Mouse (Mus musculus): ENCODE data around the gene Txndc2. TPM values are rescaled to one million over a fixed set of nuclear protein-coding genes. Genes with fewer than 3 reads are reported as not detected.
"Not testable (repeated sequence)": the region's sequence is repeated elsewhere in the genome, so short reads cannot be mapped to it uniquely, and the experiment has no call there.

Txndc2 gene
- total RNA-seq, 2 experiments from 2014 or later = not detected

DNA sequence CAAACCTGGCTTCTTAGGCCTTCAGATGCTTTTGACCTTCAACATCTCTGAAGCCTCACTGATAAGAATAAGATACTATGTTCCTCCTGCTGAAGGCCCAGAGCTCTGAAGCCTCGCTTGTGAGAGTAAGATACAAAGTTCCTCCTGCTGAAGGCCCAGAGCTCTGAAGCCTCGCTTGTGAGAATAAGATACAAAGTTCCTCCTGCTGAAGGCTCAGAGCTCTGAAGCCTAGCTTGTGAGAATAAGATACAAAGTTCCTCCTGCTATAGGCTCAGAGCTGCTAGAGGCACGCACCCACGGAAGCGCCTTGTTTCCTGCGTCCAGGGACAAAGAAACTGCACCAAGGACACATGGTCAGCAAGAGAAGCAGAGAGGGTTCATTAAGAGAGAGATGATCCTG is 14.8 kb upstream of the Txndc2 start:
- no peak for DNase-seq
- intact Hi-C loops (cut with DNase I) = no loop called here

- DNase-seq = no peak
- intact Hi-C loops (cut with DNase I) = no loop called here
Measured at GRCm38 (mm10) chr17:65656076-65656475, 14.1 kb upstream of the Txndc2 start.

DNA sequence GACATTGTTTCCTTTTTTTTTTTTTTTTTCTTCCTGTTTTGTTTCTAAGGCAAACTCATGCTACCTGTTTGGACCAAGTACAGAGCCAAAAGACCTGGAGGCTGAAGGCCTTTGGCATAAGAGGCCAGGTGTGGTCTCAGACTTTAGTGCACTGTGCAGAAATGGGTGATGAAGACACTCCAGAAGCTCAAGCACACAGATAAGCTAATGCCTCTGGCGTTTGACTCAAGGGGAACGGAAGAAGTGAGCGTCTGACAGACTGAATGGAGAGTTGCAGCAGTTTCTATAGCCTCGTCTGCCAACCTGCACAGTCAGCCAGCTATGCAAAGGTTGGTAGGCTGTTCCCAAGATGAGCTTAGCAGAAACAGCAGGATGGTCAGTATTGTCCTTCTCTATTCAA is 13.6 kb upstream of the Txndc2 start:
- DNase-seq = no peak
- intact Hi-C loops (cut with DNase I) = no loop called here

- no peak for DNase-seq
- intact Hi-C loops (cut with DNase I) = no loop called here
Measured at GRCm38 (mm10) chr17:65650598-65650997, 8.6 kb upstream of the Txndc2 start.

- DNase-seq = no peak
- intact Hi-C loops (cut with DNase I) = no loop called here
Measured at GRCm38 (mm10) chr17:65649175-65649493, 7.2 kb upstream of the Txndc2 start.

- intact Hi-C loops (cut with DNase I) = no loop called here
- DNase-seq = no peak
Measured at GRCm38 (mm10) chr17:65648371-65649174, 6.6 kb upstream of the Txndc2 start.

DNA sequence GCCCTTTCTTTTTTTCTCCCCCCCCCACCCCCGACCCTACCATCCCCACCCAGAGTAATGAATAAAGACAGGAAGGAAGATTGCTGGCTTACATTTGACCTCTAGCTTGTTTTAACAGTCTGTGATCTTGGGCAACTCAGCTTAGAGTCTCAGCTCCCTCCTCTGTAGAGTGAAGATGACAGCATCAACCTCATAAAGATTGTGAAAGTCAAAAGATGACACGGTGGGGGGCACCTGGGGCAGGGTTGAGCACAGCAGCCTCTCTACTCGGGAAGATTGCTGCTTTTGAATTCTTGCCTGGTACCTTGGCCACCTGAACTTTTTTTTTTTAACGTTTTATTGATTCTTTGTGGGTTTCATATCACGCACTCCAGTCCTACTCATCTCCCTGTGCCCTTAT is 6.0 kb upstream of the Txndc2 start:
- DNase-seq = no peak
- intact Hi-C loops (cut with DNase I) = no loop called here

DNA sequence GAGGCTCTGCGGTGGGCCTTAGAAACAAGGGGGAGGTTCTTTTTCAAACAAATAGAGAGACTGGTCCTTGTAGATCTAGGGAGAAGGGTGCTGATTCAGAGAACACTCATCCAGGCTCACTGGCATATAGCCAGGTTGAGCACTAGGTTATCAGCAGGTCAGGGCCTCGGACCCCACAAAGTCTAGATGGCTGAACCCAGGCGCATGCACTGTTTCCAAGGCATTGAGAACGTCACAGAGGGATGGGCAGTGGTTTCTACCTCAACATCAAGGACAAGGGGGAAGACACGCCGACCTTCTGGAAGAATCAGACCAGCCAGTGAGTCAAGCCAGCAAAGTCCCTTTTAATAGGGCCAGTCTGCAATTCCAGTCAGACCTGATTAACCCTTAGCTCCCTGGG is 5.3 kb upstream of the Txndc2 start:
- intact Hi-C loops (cut with DNase I) = no loop called here

GRCm38 (mm10) chr17:65643579-65643978 is 1.6 kb upstream of the Txndc2 start:
- intact Hi-C loops (cut with DNase I) = no loop called here
- no peak for DNase-seq

More for the DNA sequence above, 5.3 kb upstream of the Txndc2 start:
- no peak for DNase-seq

GRCm38 (mm10) chr17:65643051-65643521 is 1.1 kb upstream of the Txndc2 start:
- DNase-seq = no peak
- intact Hi-C loops (cut with DNase I) = no loop called here

- intact Hi-C loops (cut with DNase I) = no loop called here
- DNase-seq = no peak
Measured at GRCm38 (mm10) chr17:65642578-65642991, 617 bp upstream of the Txndc2 start.

DNA sequence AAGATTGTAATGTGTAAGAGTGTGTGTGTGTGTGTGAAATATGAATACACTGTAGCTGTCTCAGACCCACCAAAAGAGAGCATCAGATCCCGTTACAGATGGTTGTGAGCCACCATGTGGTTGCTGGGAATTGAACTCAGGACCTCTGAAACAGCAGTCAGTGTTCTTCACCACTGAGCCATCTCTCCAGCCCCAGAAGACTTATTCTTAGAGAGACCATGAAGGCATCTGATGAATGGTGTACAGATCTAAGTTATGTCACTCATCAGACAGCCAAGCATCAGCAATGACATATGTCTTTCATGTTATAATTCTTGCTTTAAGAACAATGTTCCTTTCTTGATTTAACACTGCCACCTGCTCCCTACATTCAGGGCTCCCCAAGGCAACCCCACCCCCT is 2.8 kb downstream of the Txndc2 start:
- intact Hi-C loops (cut with DNase I) = no loop called here
- DNase-seq = no peak

- intact Hi-C loops (cut with DNase I) = no loop called here
- no peak for DNase-seq
Measured at GRCm38 (mm10) chr17:65635715-65636360, 6.1 kb downstream of the Txndc2 start.

DNA sequence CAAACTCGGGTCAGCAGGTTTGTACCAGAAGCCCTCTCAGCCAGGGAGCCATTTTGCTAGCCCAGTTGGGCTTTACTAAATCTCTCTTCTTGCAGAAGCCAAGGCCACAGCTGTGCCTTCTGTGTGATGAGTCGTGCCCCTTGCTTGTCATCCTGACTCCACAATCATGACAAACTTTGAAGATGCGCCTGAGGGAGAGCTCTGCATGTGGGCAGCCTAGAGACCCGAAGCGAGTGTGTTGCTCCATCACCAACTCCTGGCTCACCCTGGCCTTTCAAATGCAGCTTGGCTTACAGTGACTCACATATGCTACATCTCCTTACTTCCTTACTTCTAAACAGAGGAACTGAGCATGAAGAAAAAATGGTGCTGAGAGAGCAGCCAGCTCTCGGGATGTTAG is 12.0 kb downstream of the Txndc2 start:
- intact Hi-C loops (cut with DNase I) = no loop called here
- DNase-seq = no peak

DNA sequence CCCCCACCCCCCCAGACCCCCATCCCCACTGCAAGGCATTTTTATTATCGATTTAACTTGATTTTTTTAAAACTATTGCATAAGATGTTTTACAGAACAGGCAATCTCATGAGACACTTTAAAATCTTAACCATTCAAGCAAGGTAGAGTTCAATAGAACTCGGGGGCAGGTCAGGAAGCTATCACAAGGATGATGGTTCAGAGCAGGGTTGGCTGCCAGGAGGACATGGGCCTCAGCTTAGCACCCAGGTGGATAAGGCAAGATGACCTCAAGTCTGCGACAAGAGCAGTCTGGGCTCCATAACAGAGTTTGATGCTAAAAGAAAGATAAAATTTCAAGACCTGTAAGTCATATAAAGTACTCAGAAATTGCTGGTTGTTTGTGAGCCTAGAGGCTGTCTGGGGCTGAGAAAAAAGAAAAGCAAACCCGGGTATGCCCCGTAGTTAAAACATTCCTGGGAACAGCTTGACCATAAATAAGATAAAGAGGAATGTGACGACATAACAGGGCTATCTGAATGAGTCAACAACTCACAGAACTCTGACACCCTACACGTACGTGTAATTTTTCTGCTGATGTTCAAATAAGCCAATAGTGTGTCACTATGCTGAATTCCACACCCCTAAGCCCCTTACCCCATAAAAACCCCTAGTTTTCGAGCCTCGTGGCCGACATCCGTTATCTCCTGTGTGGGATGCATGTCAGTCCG is 13.0 kb downstream of the Txndc2 start:
- intact Hi-C loops (cut with DNase I) = not testable (repeated sequence)

DNA sequence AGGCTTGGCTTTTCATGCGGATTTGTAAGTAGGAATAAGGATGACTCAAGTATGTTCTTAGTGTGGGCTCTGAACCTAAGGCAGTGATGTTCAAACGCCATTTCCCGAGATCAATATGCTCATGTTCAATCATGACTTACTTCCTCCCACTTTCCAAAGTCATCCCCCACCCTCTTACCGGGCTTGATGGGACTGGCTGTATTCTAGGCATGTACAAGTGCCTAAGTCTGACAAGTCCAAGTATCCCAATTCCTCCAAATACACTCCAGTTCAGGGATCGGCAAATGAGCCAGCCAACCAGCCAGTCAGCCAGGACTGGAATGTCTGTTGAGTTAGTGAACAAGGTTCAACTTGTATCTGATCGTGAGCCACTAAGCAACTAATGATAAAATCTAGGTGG is 15.7 kb downstream of the Txndc2 start:
- DNase-seq = no peak
- intact Hi-C loops (cut with DNase I) = no loop called here

More for the DNA sequence above, 13.0 kb downstream of the Txndc2 start:
- DNase-seq = not testable (repeated sequence)

- no peak for DNase-seq
Measured at GRCm38 (mm10) chr17:65625563-65625962, 16.4 kb downstream of the Txndc2 start.

GRCm38 (mm10) chr17:65623130-65623529 is 18.8 kb downstream of the Txndc2 start:
- no peak for DNase-seq
- intact Hi-C loops (cut with DNase I) = no loop called here

More at GRCm38 (mm10) chr17:65625563-65625962, 16.4 kb downstream of the Txndc2 start:
- intact Hi-C loops (cut with DNase I) = no loop called here

- DNase-seq = no peak
- intact Hi-C loops (cut with DNase I) = loop anchor here (5.0 kb wide), 1 partner anchor 54 kb away; no protein-coding TSS in a partner anchor
Measured at GRCm38 (mm10) chr17:65618431-65618830, 23.5 kb downstream of the Txndc2 start.

DNA sequence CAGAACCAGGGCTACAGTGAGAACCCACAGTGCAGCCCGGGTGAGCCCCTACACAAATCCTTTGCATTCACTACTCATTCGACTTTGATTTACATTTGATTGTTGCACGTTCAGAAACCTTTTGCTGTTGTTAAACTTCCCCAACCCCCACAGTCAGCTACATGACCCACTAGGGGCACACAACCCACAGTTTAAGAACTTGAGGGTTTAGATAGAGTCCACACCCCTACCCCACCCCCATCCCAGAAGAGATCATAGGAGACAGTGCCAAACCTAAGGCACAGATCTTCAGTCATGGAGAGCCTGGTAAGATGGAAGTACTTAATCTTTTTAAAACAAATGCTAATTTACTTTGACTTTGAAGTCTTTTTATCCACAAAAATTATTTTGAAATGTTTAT is 26.3 kb downstream of the Txndc2 start:
- intact Hi-C loops (cut with DNase I) = loop anchor here (5.0 kb wide), 1 partner anchor 57 kb away; no protein-coding TSS in a partner anchor
- no peak for DNase-seq

GRCm38 (mm10) chr17:65614431-65614830 is 27.5 kb downstream of the Txndc2 start:
- DNase-seq = no peak
- intact Hi-C loops (cut with DNase I) = loop anchor here (5.0 kb wide), 1 partner anchor 168 kb away; the partner anchor contains the start of gene Ppp4r1

Data from gastrocnemius, postnatal 36 days (tissue).